Mouse (Mus musculus): ENCODE data around the gene Map1b. TPM values are rescaled to one million over a fixed set of nuclear protein-coding genes. Genes with fewer than 3 reads are reported as not detected.

The Map1b gene
- total RNA-seq, 2 experiments from 2014 or later = 679 to 694 TPM

- DNase-seq (ENCODE audit: low spot score in 2 of 2) = no peak
- intact Hi-C loops (cut with DNase I) = no loop called here
These were observed 130.4 kb downstream of the Map1b start for GRCm38 (mm10) chr13:99385911-99386310.

GRCm38 (mm10) chr13:99384555-99385203 lies 131.7 kb downstream of the Map1b start:
- intact Hi-C loops (cut with DNase I) = no loop called here
- DNase-seq (ENCODE audit: low spot score in 2 of 2) = no peak

- intact Hi-C loops (cut with DNase I) = no loop called here
- DNase-seq (ENCODE audit: low spot score in 2 of 2) = no peak
These were observed 134.0 kb downstream of the Map1b start for GRCm38 (mm10) chr13:99382373-99382772.

GRCm38 (mm10) chr13:99378223-99378622 lies 138.1 kb downstream of the Map1b start:
- intact Hi-C loops (cut with DNase I) = no loop called here
- no peak for DNase-seq (ENCODE audit: low spot score in 2 of 2)

GRCm38 (mm10) chr13:99377055-99377454 lies 139.3 kb downstream of the Map1b start:
- intact Hi-C loops (cut with DNase I) = no loop called here
- DNase-seq (ENCODE audit: low spot score in 2 of 2) = no peak

GRCm38 (mm10) chr13:99375550-99375949 lies 140.8 kb downstream of the Map1b start:
- DNase-seq (ENCODE audit: low spot score in 2 of 2) = peak; percentile 85 to 89

GRCm38 (mm10) chr13:99374191-99374590 lies 142.1 kb downstream of the Map1b start:
- intact Hi-C loops (cut with DNase I) = no loop called here
- DNase-seq (ENCODE audit: low spot score in 2 of 2) = no peak

More at GRCm38 (mm10) chr13:99375550-99375949, 140.8 kb downstream of the Map1b start:
- intact Hi-C loops (cut with DNase I) = no loop called here

- intact Hi-C loops (cut with DNase I) = no loop called here
- DNase-seq (ENCODE audit: low spot score in 2 of 2) = no peak
These were observed 142.7 kb downstream of the Map1b start for GRCm38 (mm10) chr13:99373684-99374083.

Other genes starting within 250 kb of the Map1b start
- 10 to 100 TPM; 38.3 to 40.1 TPM for gene Ptcd2, start 171.8 kb downstream of the Map1b start, total RNA-seq (2021)
- gene Mrps27, start 171.8 kb downstream of the Map1b start, total RNA-seq (2021) = 10 to 100 TPM; 26.4 to 27.7 TPM

Measured in left cerebral cortex, postnatal 14 days (tissue).